Mouse (Mus musculus) ES-E14 (cell line): ENCODE data around the gene Slc6a6. TPM values are rescaled to one million over a fixed set of nuclear protein-coding genes. Genes with fewer than 3 reads are reported as not detected.

Experiments used
- DNase-seq: peaks from one replicate; pipeline ENCODE4 v3.0.0-alpha.2; 2013; ENCODE audit warnings: low read depth, low spot score
- H3K27ac ChIP-seq: 2 replicates; pipeline ENCODE4 v1.5.1; 2012; ENCODE audit warnings: low read depth, mild to moderate bottlenecking, low read length, moderate library complexity, mixed read lengths; ENCODE audit not compliant: poor library complexity, insufficient read depth, severe bottlenecking
- H3K36me3 ChIP-seq: 2 replicates; pipeline ENCODE4 v1.6.1; 2012; ENCODE audit warnings: mild to moderate bottlenecking, low read length, moderate library complexity, mixed read lengths; ENCODE audit not compliant: control insufficient read depth, poor library complexity, insufficient read depth, severe bottlenecking
- H3K4me1 ChIP-seq, 2 experiments: fragments of 150-350 bp in 1 of 2; sonication (generic) in 1 of 2; 2 replicates each; pipeline ENCODE4 v1.6.1; 2012; ENCODE audit warnings: low read length in 2 of 2, mild to moderate bottlenecking in 1 of 2, mixed read lengths in 1 of 2; ENCODE audit not compliant: control insufficient read depth in 2 of 2, insufficient read depth in 2 of 2, poor library complexity in 1 of 2
- H3K4me3 ChIP-seq, 2 experiments: fragments of 150-350 bp in 1 of 2; sonication (generic) in 1 of 2; 2 replicates each; pipeline ENCODE4 v1.5.1; 2012; ENCODE audit warnings: low read length in 2 of 2, low read depth in 1 of 2, mild to moderate bottlenecking in 1 of 2, mixed read lengths in 1 of 2; ENCODE audit not compliant: insufficient read depth in 1 of 2, poor library complexity in 1 of 2, severe bottlenecking in 1 of 2
- H3K9ac ChIP-seq: 2 replicates; pipeline ENCODE4 v1.6.1; 2012; ENCODE audit warnings: low read depth, mild to moderate bottlenecking, low read length, mixed read lengths; ENCODE audit not compliant: poor library complexity, insufficient read depth, severe bottlenecking
- H3K9me3 ChIP-seq: fragments of 150-350 bp; sonication (generic); 2 replicates; pipeline ENCODE4 v1.6.1; 2012; ENCODE audit warnings: low read depth, mild to moderate bottlenecking, low read length; ENCODE audit not compliant: control insufficient read depth, insufficient read depth
- CHD2 ChIP-seq: IDR thresholded peaks from 2 replicates; pipeline ENCODE4 v1.6.1; 2014; ENCODE audit warnings: mild to moderate bottlenecking, low read depth, low read length, inconsistent platforms
- HCFC1 ChIP-seq: IDR thresholded peaks from 2 replicates; pipeline ENCODE4 v1.6.1; 2012; ENCODE audit warnings: low read length, inconsistent platforms, borderline replicate concordance; ENCODE audit not compliant: insufficient read depth
- MAFK ChIP-seq: IDR thresholded peaks from 2 replicates; pipeline ENCODE4 v1.6.1; 2014; ENCODE audit warnings: mild to moderate bottlenecking, low read depth, low read length, inconsistent platforms; ENCODE audit not compliant: insufficient read depth
- ZC3H11A ChIP-seq: IDR thresholded peaks from 2 replicates; pipeline ENCODE4 v1.6.1; 2012; ENCODE audit warnings: low read depth, mild to moderate bottlenecking, inconsistent platforms, low read length, borderline replicate concordance
- ZNF384 ChIP-seq: IDR thresholded peaks from 2 replicates; pipeline ENCODE4 v1.6.1; 2012; ENCODE audit warnings: low read depth, low read length, inconsistent platforms
- in situ Hi-C, 2 experiments: fragments of 600-800 bp; cut with MboI; formaldehyde crosslinking; loops; one replicate each; pipeline ENCODE4 v1.15.1; 2025; ENCODE audit warnings: low sequenced_read_pairs in 2 of 2, inconsistent platforms in 1 of 2; ENCODE audit not compliant: unreplicated experiment in 2 of 2
- total RNA-seq: library from RNA; depleted of rRNA; stranded (reverse); fragments of 300-350 nt; gene quantifications from 2 replicates; pipeline ENCODE4 v1.2.3, GENCODE M21; 2012

Gene Slc6a6
- total RNA-seq, 1 experiment = 150 TPM

DNA sequence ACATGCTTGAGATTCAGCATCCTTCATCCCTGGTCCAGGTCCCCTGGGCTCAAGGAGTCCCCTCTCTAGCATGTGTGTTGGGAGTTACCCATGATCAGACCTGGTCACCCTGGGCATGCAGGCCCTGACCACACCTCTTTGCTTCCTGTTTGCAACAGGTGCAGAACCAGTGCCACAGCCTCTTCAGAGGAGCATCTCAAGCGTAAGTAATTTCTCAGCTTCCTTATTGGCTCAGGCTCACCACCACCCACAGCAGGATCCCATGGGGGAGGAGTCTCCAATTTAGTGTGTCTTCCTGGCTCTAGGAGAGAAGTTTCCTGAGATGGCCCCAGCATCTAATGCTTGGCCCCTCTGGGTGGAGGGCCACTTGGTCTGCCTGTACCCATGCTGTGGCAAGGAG lies 15.0 kb downstream of the Slc6a6 start:
- Histone ChIP-seq H3K4me1 (peaks cover 17 to 40% of the 10 kb centered on the region in 2 experiments), H3K36me3 (peaks cover 21% of the 10 kb centered on the region), H3K9ac (no peak overlapping the region), H3K9me3 (no peaks in the 10 kb centered on the region), H3K4me3 (no peak overlapping the region), H3K27ac (no peak overlapping the region)
- in situ Hi-C loops = no loop called here
- no peak for TF ChIP-seq ZC3H11A
- no peak for TF ChIP-seq ZNF384
- no peak for TF ChIP-seq CHD2
- TF ChIP-seq MAFK = no peak
- no peak for DNase-seq

DNA sequence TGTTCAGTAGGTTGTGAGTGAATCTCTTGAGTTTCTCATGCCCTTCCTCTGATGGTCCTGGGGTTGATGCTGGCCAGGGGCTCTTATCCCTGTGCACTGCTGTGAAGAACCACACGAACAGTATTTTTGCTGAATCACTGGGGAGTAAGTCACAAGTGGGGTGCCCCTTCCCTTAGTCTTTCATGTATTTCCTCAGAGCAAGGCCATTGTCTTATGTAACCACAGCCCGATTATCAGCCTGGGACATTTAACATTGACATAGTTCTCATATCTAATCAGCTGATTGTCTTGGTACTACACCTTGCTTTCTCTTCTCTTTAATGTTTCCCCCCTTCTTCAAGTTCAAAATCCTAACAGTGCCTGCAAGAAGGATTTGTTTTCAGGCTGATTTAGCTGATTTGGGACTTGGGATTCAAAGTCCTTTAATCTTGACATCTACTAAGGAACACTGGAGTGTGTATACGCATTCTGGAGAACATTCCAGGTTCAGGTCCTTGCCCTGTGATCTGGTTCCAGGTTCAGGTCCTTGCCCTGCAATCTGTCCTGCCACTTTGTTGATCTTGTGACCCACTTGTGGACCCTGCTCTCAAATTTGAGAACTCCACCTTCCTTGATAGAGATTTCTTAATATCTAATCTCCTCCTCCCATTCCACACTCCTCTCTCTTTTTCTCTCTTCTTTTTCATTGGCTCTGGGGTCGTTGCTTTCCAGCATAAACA lies 15.8 kb downstream of the Slc6a6 start:
- no peak overlapping the region for H3K4me3 ChIP-seq
- TF ChIP-seq CHD2 = no peak
- no peak for TF ChIP-seq ZC3H11A
- TF ChIP-seq HCFC1 = no peak
- no peak for TF ChIP-seq ZNF384
- no peak for TF ChIP-seq MAFK
- peaks cover 17 to 43% of the 10 kb centered on the region in 2 experiments for H3K4me1 ChIP-seq
- no peak for DNase-seq
- H3K27ac ChIP-seq = no peak overlapping the region
- in situ Hi-C loops = no loop called here
- no peaks in the 10 kb centered on the region for H3K9me3 ChIP-seq
- peaks cover 21% of the 10 kb centered on the region for H3K36me3 ChIP-seq
- no peak overlapping the region for H3K9ac ChIP-seq

GRCm38 (mm10) chr6:91700823-91701621 lies 17.2 kb downstream of the Slc6a6 start:
- Histone ChIP-seq H3K4me3 (peak overlapping the region in 1 of 2 experiments; percentile 16; a peak in 1 of 4 replicates), H3K9ac (no peak overlapping the region), H3K9me3 (no peaks in the 10 kb centered on the region), H3K4me1 (peaks cover 23 to 43% of the 10 kb centered on the region in 2 experiments), H3K36me3 (peaks cover 27% of the 10 kb centered on the region), H3K27ac (peak overlapping the region; percentile 94)
- TF ChIP-seq ZC3H11A (no peak), MAFK (no peak), ZNF384 (no peak), HCFC1 (no peak), CHD2 (0 out of 2 replicates have a peak, but pooled peaks have one; percentile 14)
- in situ Hi-C loops = no loop called here
- DNase-seq = peak; percentile 78

DNA sequence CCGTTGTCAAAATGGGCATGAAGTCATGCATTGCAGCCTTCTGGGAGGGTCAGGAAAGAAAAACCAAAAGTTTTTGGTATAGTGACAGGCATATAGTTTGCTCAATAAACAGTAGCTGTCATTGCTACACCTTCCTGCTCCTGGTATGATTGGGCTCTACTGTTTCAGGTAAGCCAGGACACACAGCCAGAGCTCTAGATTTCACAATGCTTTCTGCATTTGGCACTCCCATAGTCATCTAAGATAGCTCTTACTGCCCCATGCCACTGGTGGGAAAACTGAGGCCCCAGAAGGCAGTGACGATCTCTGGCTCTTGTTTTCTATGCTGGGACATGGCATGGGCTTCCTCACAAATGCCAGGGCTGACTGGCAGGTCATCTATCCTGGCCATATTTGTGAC lies 19.6 kb downstream of the Slc6a6 start:
- no peak overlapping the region for H3K4me3 ChIP-seq
- H3K9ac ChIP-seq = no peak overlapping the region
- in situ Hi-C loops = no loop called here

More for the DNA sequence above, 19.6 kb downstream of the Slc6a6 start:
- Histone ChIP-seq H3K27ac (no peak overlapping the region), H3K9me3 (no peaks in the 10 kb centered on the region), H3K4me1 (peaks cover 25 to 49% of the 10 kb centered on the region in 2 experiments), H3K36me3 (peaks cover 22% of the 10 kb centered on the region)
- no peak for DNase-seq
- TF ChIP-seq CHD2 = no peak
- TF ChIP-seq ZNF384 = no peak
- no peak for TF ChIP-seq HCFC1
- TF ChIP-seq MAFK = no peak
- no peak for TF ChIP-seq ZC3H11A
